Mouse (Mus musculus): ENCODE measurements around the gene D17H6S53E. TPM values are rescaled to one million over a fixed set of nuclear protein-coding genes. Genes with fewer than 3 reads are reported as not detected.
A peak's percentile ranks its signal among the peaks of the same experiment; 100 is the strongest.

The D17H6S53E gene
- polyA plus RNA-seq, 1 experiment from 2014 or later, result 8.4 TPM

GRCm38 (mm10) chr17:35147348-35147747, 21.2 kb downstream of the D17H6S53E start:
- no peaks in the 10 kb centered on the region for H3K27me3 ChIP-seq (ENCODE audit: low read depth, poor library complexity, severe bottlenecking)
- H3K9me3 ChIP-seq (replicated peaks), result no peaks in the 10 kb centered on the region
- 61% methylated on average over 3 of the region's 3 CpGs for whole genome bisulfite sequencing
- no peak overlapping the region for H3K27ac ChIP-seq
- H3K36me3 ChIP-seq, result peaks cover 97% of the 10 kb centered on the region
- DNase-seq (ENCODE audit: low spot score), result no peak
- H3K4me1 ChIP-seq, result no peaks in the 10 kb centered on the region
- H3K4me3 ChIP-seq, result no peak overlapping the region

GRCm38 (mm10) chr17:35147922-35148639, 21.9 kb downstream of the D17H6S53E start:
- no peak for DNase-seq (ENCODE audit: low spot score)
- Histone ChIP-seq H3K36me3 (peaks cover 97% of the 10 kb centered on the region), H3K9me3 (replicated peaks) (no peaks in the 10 kb centered on the region), H3K27me3 (ENCODE audit: low read depth, poor library complexity, severe bottlenecking) (no peaks in the 10 kb centered on the region), H3K4me3 (no peak overlapping the region), H3K27ac (no peak overlapping the region), H3K4me1 (no peaks in the 10 kb centered on the region)
- WGBS, result 70% methylated on average over 5 of the region's 5 CpGs

- Histone ChIP-seq H3K9me3 (replicated peaks) (no peaks in the 10 kb centered on the region), H3K4me3 (no peak overlapping the region), H3K27me3 (ENCODE audit: low read depth, poor library complexity, severe bottlenecking) (no peaks in the 10 kb centered on the region), H3K36me3 (peaks cover 97% of the 10 kb centered on the region), H3K27ac (no peak overlapping the region), H3K4me1 (peaks cover 9% of the 10 kb centered on the region)
- no peak for DNase-seq (ENCODE audit: low spot score)
- 96% methylated on average over 4 of the region's 4 CpGs for WGBS
Measured at GRCm38 (mm10) chr17:35152121-35152520, 25.9 kb downstream of the D17H6S53E start.

GRCm38 (mm10) chr17:35153077-35153476, 26.9 kb downstream of the D17H6S53E start:
- Histone ChIP-seq H3K27me3 (ENCODE audit: low read depth, poor library complexity, severe bottlenecking) (no peaks in the 10 kb centered on the region), H3K27ac (no peak overlapping the region), H3K4me3 (no peak overlapping the region), H3K36me3 (peaks cover 99% of the 10 kb centered on the region), H3K9me3 (replicated peaks) (no peaks in the 10 kb centered on the region), H3K4me1 (peaks cover 9% of the 10 kb centered on the region)
- DNase-seq (ENCODE audit: low spot score), result no peak
- 93% methylated on average over 9 of the region's 9 CpGs for WGBS

- Histone ChIP-seq H3K36me3 (peaks cover 99% of the 10 kb centered on the region), H3K4me3 (no peak overlapping the region), H3K9me3 (replicated peaks) (no peaks in the 10 kb centered on the region), H3K27ac (no peak overlapping the region), H3K27me3 (ENCODE audit: low read depth, poor library complexity, severe bottlenecking) (no peaks in the 10 kb centered on the region), H3K4me1 (peaks cover 9% of the 10 kb centered on the region)
- DNase-seq (ENCODE audit: low spot score), result no peak
- 80% methylated on average over 4 of the region's 4 CpGs for WGBS
Measured at GRCm38 (mm10) chr17:35153931-35154330, 27.8 kb downstream of the D17H6S53E start.

GRCm38 (mm10) chr17:35154616-35155015, 28.4 kb downstream of the D17H6S53E start:
- Histone ChIP-seq H3K4me1 (peaks cover 9% of the 10 kb centered on the region), H3K4me3 (no peak overlapping the region), H3K27me3 (ENCODE audit: low read depth, poor library complexity, severe bottlenecking) (no peaks in the 10 kb centered on the region), H3K9me3 (replicated peaks) (no peaks in the 10 kb centered on the region), H3K36me3 (peaks cover 99% of the 10 kb centered on the region), H3K27ac (no peak overlapping the region)
- no peak for DNase-seq (ENCODE audit: low spot score)
- WGBS, result 96% methylated on average over 7 of the region's 7 CpGs

GRCm38 (mm10) chr17:35155451-35155850, 29.3 kb downstream of the D17H6S53E start:
- Histone ChIP-seq H3K4me3 (peak overlapping the region; percentile 1; the same call in 1 of the 2 replicates), H3K9me3 (replicated peaks) (no peaks in the 10 kb centered on the region), H3K27ac (0 out of 2 replicates have a peak overlapping the region, but pooled peaks have one; percentile 17), H3K27me3 (ENCODE audit: low read depth, poor library complexity, severe bottlenecking) (no peaks in the 10 kb centered on the region), H3K4me1 (peaks cover 9% of the 10 kb centered on the region), H3K36me3 (peaks cover 99% of the 10 kb centered on the region)
- DNase-seq (ENCODE audit: low spot score), result no peak
- WGBS, result 93% methylated on average over 12 of the region's 12 CpGs

- WGBS, result 92% methylated on average over 33 of the region's 33 CpGs
- H3K4me1 ChIP-seq, result peaks cover 11% of the 10 kb centered on the region
- H3K27me3 ChIP-seq (ENCODE audit: low read depth, poor library complexity, severe bottlenecking), result no peaks in the 10 kb centered on the region
- no peaks in the 10 kb centered on the region for H3K9me3 ChIP-seq (replicated peaks)
- DNase-seq (ENCODE audit: low spot score), result no peak
- no peak overlapping the region for H3K4me3 ChIP-seq
- H3K27ac ChIP-seq, result no peak overlapping the region
- peaks cover 100% of the 10 kb centered on the region for H3K36me3 ChIP-seq
Measured at GRCm38 (mm10) chr17:35156461-35157200, 30.5 kb downstream of the D17H6S53E start.

GRCm38 (mm10) chr17:35157254-35157653, 31.1 kb downstream of the D17H6S53E start:
- WGBS, result 95% methylated on average over 8 of the region's 8 CpGs

GRCm38 (mm10) chr17:35157661-35158175, 31.5 kb downstream of the D17H6S53E start:
- Histone ChIP-seq H3K27me3 (ENCODE audit: low read depth, poor library complexity, severe bottlenecking) (no peaks in the 10 kb centered on the region), H3K36me3 (peaks cover 100% of the 10 kb centered on the region), H3K4me3 (no peak overlapping the region), H3K4me1 (peaks cover 22% of the 10 kb centered on the region), H3K9me3 (replicated peaks) (no peaks in the 10 kb centered on the region), H3K27ac (no peak overlapping the region)
- DNase-seq (ENCODE audit: low spot score), result no peak
- WGBS, result 90% methylated on average over 8 of the region's 8 CpGs

More at GRCm38 (mm10) chr17:35157254-35157653, 31.1 kb downstream of the D17H6S53E start:
- no peak overlapping the region for H3K4me3 ChIP-seq
- no peak overlapping the region for H3K27ac ChIP-seq
- no peak for DNase-seq (ENCODE audit: low spot score)
- H3K4me1 ChIP-seq, result peaks cover 18% of the 10 kb centered on the region
- no peaks in the 10 kb centered on the region for H3K27me3 ChIP-seq (ENCODE audit: low read depth, poor library complexity, severe bottlenecking)
- H3K36me3 ChIP-seq, result peaks cover 100% of the 10 kb centered on the region
- no peaks in the 10 kb centered on the region for H3K9me3 ChIP-seq (replicated peaks)

- Histone ChIP-seq H3K36me3 (peaks cover 90% of the 10 kb centered on the region), H3K9me3 (replicated peaks) (no peaks in the 10 kb centered on the region), H3K4me3 (no peak overlapping the region), H3K27me3 (ENCODE audit: low read depth, poor library complexity, severe bottlenecking) (no peaks in the 10 kb centered on the region), H3K27ac (no peak overlapping the region), H3K4me1 (peaks cover 33% of the 10 kb centered on the region)
- WGBS, result 92% methylated on average over 16 of the region's 16 CpGs
- no peak for DNase-seq (ENCODE audit: low spot score)
Measured at GRCm38 (mm10) chr17:35158850-35159593, 32.8 kb downstream of the D17H6S53E start.

- Histone ChIP-seq H3K4me1 (peaks cover 31% of the 10 kb centered on the region), H3K27me3 (ENCODE audit: low read depth, poor library complexity, severe bottlenecking) (no peaks in the 10 kb centered on the region), H3K27ac (no peak overlapping the region), H3K9me3 (replicated peaks) (no peaks in the 10 kb centered on the region), H3K36me3 (peaks cover 84% of the 10 kb centered on the region), H3K4me3 (no peak overlapping the region)
- WGBS, result 85% methylated on average over 7 of the region's 7 CpGs
- no peak for DNase-seq (ENCODE audit: low spot score)
Measured at GRCm38 (mm10) chr17:35159638-35160037, 33.5 kb downstream of the D17H6S53E start.
